Mouse (Mus musculus): ENCODE results near the gene Dynlt1f. TPM values are rescaled to one million over a fixed set of nuclear protein-coding genes. Genes with fewer than 3 reads are reported as not detected.
"Not testable (repeated sequence)": the region's sequence is repeated elsewhere in the genome, so short reads cannot be mapped to it uniquely, and the experiment has no call there.

Gene Dynlt1f
- polyA plus RNA-seq, 1 experiment from 2014 or later = 348 TPM

DNA sequence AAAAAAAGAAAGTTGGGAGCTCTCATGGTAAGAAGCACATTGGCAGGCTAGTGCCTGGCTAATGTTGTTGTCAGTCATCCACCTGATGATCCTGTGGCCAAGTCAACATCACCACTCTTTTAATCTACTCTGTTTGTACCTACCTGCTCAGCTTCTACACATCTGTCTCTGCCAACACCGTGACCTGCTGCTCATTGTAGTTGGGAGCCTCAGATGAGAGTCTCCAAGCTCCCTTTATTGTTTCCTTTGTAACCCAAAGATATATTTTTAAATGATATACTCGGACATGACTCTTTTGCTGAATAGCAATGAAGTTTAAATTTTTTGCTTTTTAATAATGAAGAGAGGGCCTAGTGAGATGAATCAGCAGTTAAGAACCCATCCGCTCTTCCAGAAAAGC lies 771 bp upstream of the Dynlt1f start:
- H3K4me2 ChIP-seq (replicated peaks); ATAC-seq (ENCODE audit: low FRiP score, low read depth); H3K4me1 ChIP-seq; H3K9me3 ChIP-seq; H3K27ac ChIP-seq; H3K4me3 ChIP-seq; H3K36me3 ChIP-seq; H3K9ac ChIP-seq; H3K27me3 ChIP-seq (replicated peaks): not testable (repeated sequence)
- 93% methylated on average over 1 of the region's 3 CpGs for WGBS

DNA sequence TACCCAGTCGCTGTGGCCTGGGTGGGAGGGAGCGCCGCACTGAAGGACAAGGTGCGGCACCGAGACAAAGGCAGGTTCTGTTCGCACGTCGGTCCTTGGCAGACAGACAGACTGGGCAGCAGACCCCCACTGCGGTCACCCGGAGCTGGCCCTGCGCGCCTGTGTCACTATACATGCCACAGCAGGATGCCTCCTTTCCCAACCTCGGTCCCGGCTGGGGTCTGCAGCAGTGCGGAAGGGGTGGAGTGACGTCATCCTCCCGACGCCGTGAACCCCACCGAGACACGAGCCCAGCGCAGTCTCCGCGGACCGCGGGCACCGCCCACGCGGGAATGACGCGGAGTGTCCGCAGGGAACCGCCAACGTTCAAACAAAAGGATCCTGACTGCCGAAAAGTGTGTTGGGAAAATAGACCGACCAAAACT lies 601 bp downstream of the Dynlt1f start:
- not testable (repeated sequence) for H3K27me3 ChIP-seq (replicated peaks); H3K4me1 ChIP-seq; H3K36me3 ChIP-seq; H3K9me3 ChIP-seq
- ATAC-seq (ENCODE audit: low FRiP score, low read depth) = peak; percentile 93
- Histone ChIP-seq H3K4me2 (replicated peaks) (peak overlapping the region; percentile 51), H3K9ac (peak overlapping the region; percentile 53), H3K4me3 (peak overlapping the region; percentile 38), H3K27ac (peak overlapping the region; percentile 20; the same call in 1 of the 2 replicates)
- WGBS = under 1% methylated on average over 36 of the region's 36 CpGs

- H3K4me1 ChIP-seq; H3K9me3 ChIP-seq; ATAC-seq (ENCODE audit: low FRiP score, low read depth); H3K27ac ChIP-seq; H3K36me3 ChIP-seq; H3K4me2 ChIP-seq (replicated peaks); H3K9ac ChIP-seq; H3K27me3 ChIP-seq (replicated peaks); H3K4me3 ChIP-seq: not testable (repeated sequence)
- WGBS = 82% methylated on average over 5 of the region's 5 CpGs
Measured at GRCm38 (mm10) chr17:6653341-6653946, 2.3 kb downstream of the Dynlt1f start.

DNA sequence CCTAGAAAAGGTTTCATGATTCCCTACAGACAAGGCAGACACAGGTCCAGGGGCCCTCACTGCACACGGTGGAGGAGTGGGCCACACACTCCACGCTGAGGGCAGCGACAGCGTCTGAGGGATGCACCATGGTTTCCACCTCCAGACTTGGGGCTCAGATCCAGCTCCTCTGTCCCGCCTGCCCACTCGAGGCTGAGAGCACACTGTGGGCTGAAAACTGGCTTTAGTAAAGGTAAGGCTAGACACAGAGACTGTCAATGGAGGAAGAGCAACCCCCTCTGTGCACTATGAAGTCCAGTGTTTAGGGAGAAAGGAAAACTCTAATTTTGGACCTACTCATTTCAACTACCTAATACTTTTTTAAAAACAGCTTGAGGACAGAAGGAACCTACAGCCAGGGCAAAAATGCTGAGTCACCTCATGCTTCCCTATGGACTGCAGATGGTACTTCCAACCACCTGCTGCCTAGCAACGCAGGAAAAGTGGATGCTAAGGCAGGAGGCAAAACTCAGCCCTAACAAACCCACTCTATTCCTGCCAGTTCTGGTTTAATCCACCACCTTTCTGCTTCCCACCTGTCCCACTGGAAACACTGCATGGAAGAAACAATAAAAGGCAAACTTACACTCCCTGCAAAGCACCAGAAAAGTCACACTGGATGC lies 4.7 kb downstream of the Dynlt1f start:
- WGBS = 88% methylated on average over 7 of the region's 7 CpGs
- not testable (repeated sequence) for H3K9ac ChIP-seq; H3K4me1 ChIP-seq; H3K4me2 ChIP-seq (replicated peaks); H3K36me3 ChIP-seq; H3K27ac ChIP-seq; ATAC-seq (ENCODE audit: low FRiP score, low read depth); H3K4me3 ChIP-seq; H3K9me3 ChIP-seq; H3K27me3 ChIP-seq (replicated peaks)

- H3K4me2 ChIP-seq (replicated peaks); H3K36me3 ChIP-seq; H3K4me1 ChIP-seq; H3K27ac ChIP-seq; ATAC-seq (ENCODE audit: low FRiP score, low read depth); H3K9me3 ChIP-seq; H3K9ac ChIP-seq; H3K4me3 ChIP-seq; H3K27me3 ChIP-seq (replicated peaks): not testable (repeated sequence)
- WGBS = 89% methylated on average over 3 of the region's 3 CpGs
Measured at GRCm38 (mm10) chr17:6647452-6647851, 8.2 kb downstream of the Dynlt1f start.

- H3K4me1 ChIP-seq; H3K9ac ChIP-seq; H3K27me3 ChIP-seq (replicated peaks); H3K4me2 ChIP-seq (replicated peaks); H3K36me3 ChIP-seq; H3K9me3 ChIP-seq; ATAC-seq (ENCODE audit: low FRiP score, low read depth); H3K27ac ChIP-seq; H3K4me3 ChIP-seq: not testable (repeated sequence)
- WGBS = 95% methylated on average over 8 of the region's 8 CpGs
Measured at GRCm38 (mm10) chr17:6646841-6647240, 8.9 kb downstream of the Dynlt1f start.

DNA sequence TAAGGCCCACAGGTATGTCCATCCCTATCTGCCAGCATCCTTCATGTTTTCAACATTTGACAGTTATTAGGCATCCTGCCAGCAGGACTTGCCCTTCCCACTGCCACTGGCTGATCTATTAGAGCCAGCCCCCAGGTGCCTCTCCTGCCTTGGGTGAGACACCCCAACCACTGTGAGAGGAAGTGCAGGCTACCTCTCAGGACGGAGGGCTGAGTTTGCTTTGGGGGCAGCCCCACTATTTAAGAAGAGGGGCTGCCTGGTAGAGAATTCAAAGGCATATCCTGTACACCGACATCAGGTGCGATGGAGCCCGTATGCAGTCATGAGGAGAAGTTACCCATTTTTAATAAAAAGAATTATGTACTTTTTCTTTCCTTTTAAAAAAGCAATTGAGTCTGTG lies 10.0 kb downstream of the Dynlt1f start:
- H3K4me3 ChIP-seq; ATAC-seq (ENCODE audit: low FRiP score, low read depth); H3K36me3 ChIP-seq; H3K4me2 ChIP-seq (replicated peaks); H3K9ac ChIP-seq; H3K9me3 ChIP-seq; H3K27me3 ChIP-seq (replicated peaks); H3K4me1 ChIP-seq; H3K27ac ChIP-seq: not testable (repeated sequence)
- 94% methylated on average over 4 of the region's 4 CpGs for WGBS

DNA sequence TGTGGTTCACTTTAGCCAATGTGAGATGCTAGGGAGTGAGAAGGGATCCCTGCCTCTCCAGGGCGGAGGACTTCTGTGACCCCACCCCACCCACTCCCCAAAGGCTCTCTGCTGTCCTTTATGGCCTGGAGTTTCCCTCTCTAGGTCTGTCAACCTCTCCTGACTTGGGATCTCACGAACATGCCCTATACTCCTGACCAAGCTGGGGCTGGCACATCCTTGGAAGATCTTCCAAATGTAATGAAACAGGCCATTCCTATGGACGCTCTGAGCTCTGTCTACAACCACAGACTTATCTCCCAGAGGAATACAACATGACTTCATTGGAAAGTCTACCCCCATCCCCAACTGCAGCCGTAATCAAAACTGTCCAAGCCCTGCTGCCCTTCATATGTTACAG lies 11.0 kb downstream of the Dynlt1f start:
- WGBS = 90% methylated on average over 4 of the region's 4 CpGs
- not testable (repeated sequence) for H3K9ac ChIP-seq

GRCm38 (mm10) chr17:6644210-6644609 lies 11.5 kb downstream of the Dynlt1f start:
- not testable (repeated sequence) for H3K4me1 ChIP-seq; H3K4me3 ChIP-seq; H3K36me3 ChIP-seq; H3K27me3 ChIP-seq (replicated peaks); ATAC-seq (ENCODE audit: low FRiP score, low read depth); H3K4me2 ChIP-seq (replicated peaks); H3K9me3 ChIP-seq; H3K9ac ChIP-seq; H3K27ac ChIP-seq
- 94% methylated on average over 9 of the region's 9 CpGs for WGBS

More for the DNA sequence above, 11.0 kb downstream of the Dynlt1f start:
- not testable (repeated sequence) for H3K27me3 ChIP-seq (replicated peaks); ATAC-seq (ENCODE audit: low FRiP score, low read depth); H3K4me1 ChIP-seq; H3K4me3 ChIP-seq; H3K4me2 ChIP-seq (replicated peaks); H3K9me3 ChIP-seq; H3K36me3 ChIP-seq; H3K27ac ChIP-seq

DNA sequence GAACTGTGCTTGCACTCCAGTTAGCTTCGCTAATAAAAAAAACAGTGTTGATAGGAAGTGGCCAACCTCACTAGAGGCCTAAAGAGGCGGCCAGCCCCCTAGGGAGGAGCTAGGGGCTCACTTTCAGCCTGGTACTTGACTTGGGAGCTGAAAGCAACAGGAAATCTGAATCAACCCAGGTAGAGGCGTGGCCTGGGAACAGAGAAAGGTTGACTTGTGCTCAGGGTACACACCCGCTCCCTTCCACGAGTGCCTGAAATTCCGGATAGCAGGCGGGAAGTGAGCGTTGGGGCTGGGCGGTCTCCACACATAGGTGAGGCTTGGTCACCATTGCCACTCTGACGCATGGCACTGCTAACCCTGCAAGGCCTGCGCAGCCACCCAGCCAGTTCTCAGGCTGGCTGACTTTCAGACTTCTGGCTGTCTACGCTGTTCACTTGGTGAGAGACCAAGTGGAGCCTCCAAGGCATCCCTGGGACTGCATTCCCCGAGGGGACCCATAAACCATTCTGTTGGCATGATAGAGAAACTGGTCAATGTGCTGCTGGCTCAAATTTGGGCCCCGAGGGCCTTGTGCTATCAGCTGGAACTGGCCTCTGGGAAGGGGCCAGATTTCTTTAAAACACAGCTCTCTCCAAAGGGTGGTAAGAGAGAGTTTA lies 14.8 kb downstream of the Dynlt1f start:
- H3K4me2 ChIP-seq (replicated peaks); H3K27me3 ChIP-seq (replicated peaks); H3K36me3 ChIP-seq; H3K27ac ChIP-seq; H3K9me3 ChIP-seq; H3K4me3 ChIP-seq; ATAC-seq (ENCODE audit: low FRiP score, low read depth); H3K4me1 ChIP-seq; H3K9ac ChIP-seq: not testable (repeated sequence)
- 86% methylated on average over 14 of the region's 14 CpGs for WGBS

- WGBS = 90% methylated on average over 10 of the region's 10 CpGs
- H3K4me1 ChIP-seq; H3K27me3 ChIP-seq (replicated peaks); H3K9me3 ChIP-seq; H3K27ac ChIP-seq; ATAC-seq (ENCODE audit: low FRiP score, low read depth); H3K36me3 ChIP-seq; H3K4me3 ChIP-seq; H3K9ac ChIP-seq; H3K4me2 ChIP-seq (replicated peaks): not testable (repeated sequence)
Measured at GRCm38 (mm10) chr17:6640044-6640637, 15.6 kb downstream of the Dynlt1f start.

GRCm38 (mm10) chr17:6639486-6639885 lies 16.2 kb downstream of the Dynlt1f start:
- H3K36me3 ChIP-seq; H3K27ac ChIP-seq; H3K4me1 ChIP-seq; ATAC-seq (ENCODE audit: low FRiP score, low read depth); H3K9ac ChIP-seq; H3K4me2 ChIP-seq (replicated peaks); H3K4me3 ChIP-seq; H3K27me3 ChIP-seq (replicated peaks); H3K9me3 ChIP-seq: not testable (repeated sequence)
- 93% methylated on average over 16 of the region's 21 CpGs for whole genome bisulfite sequencing

Data from neural tube, embryonic 12.5 days (tissue).